Comparison of ENCODE assay signal across 9 mouse cellular contexts in genomic region chr5:34186391-34186790, GRCm38 (mm10). TPM values are rescaled to one million over a fixed set of nuclear protein-coding genes. Genes with fewer than 3 reads are reported as not detected.
DNase-seq lines count a peak whose midpoint lies in the region; ATAC-seq and TF ChIP-seq lines count a peak whose summit lies in the region.
"Had no signal": no experiment of that assay in that cellular context is flagged by ENCODE, and none has a peak within 500 bp of the region (broad histone marks: within the 10 kb centered on the region; RNA-seq: fewer than 3 reads in every experiment).

No protein-coding gene starts in this region.

- no peak for ATAC-seq in kidney, embryonic 16.5 days (ENCODE audit: low FRiP score, low TSS enrichment)
- no peak for ATAC-seq in heart, embryonic 13.5 days (ENCODE audit: extremely low read depth, insufficient number of reproducible peaks, low FRiP score, low TSS enrichment)
- ATAC-seq in liver, embryonic 11.5 days (replicated peaks; ENCODE audit: low FRiP score) = no peak
- no peak for ATAC-seq in stomach, embryonic 14.5 days (ENCODE audit: insufficient number of reproducible peaks, insufficient read depth, low FRiP score, low read depth)

- TF ChIP-seq POLR2A in bone marrow macrophage, adult 2 months (IDR thresholded peaks at IDR 0.05; ENCODE audit: borderline replicate concordance, low read depth, low read length) = no peak

- DNase-seq in kidney, adult 18-20 months = no peak
- DNase-seq in liver, embryonic 11.5 days (ENCODE audit: low spot score) = no peak
- no peak for DNase-seq in layer of hippocampus, adult 18-20 months (ENCODE audit: low spot score in 2 of 2)
- no peak for DNase-seq in ovary, adult 18-20 months (ENCODE audit: low spot score)

- peak overlapping the region; percentile 94 for H3K4me3 ChIP-seq in kidney, embryonic 16.5 days (ENCODE audit: low read length)
- peak overlapping the region; percentile 93 for H3K4me3 ChIP-seq in bone marrow macrophage, adult 2 months (ENCODE audit: insufficient read depth, low read length)
- H3K4me3 ChIP-seq in heart, embryonic 13.5 days = peak overlapping the region; percentile 96
- H3K4me3 ChIP-seq in liver, embryonic 11.5 days (ENCODE audit: low read depth, low read length) = peak overlapping the region; percentile 72
- peak overlapping the region; percentile 95 for H3K4me3 ChIP-seq in stomach, embryonic 14.5 days (ENCODE audit: low read depth, low read length)

- H3K9me3 ChIP-seq in kidney, embryonic 16.5 days (ENCODE audit: low read length) = no peaks in the 10 kb centered on the region
- no peaks in the 10 kb centered on the region for H3K9me3 ChIP-seq in heart, embryonic 13.5 days
- no peaks in the 10 kb centered on the region for H3K9me3 ChIP-seq in liver, embryonic 11.5 days (ENCODE audit: control insufficient read depth, low read length)
- no peaks in the 10 kb centered on the region for H3K9me3 ChIP-seq in stomach, embryonic 14.5 days (ENCODE audit: control insufficient read depth, low read depth, low read length)

- peaks cover 43% of the 10 kb centered on the region for H3K4me1 ChIP-seq in kidney, embryonic 16.5 days (ENCODE audit: insufficient read depth, low read length)
- H3K4me1 ChIP-seq in bone marrow macrophage, adult 2 months (ENCODE audit: control insufficient read depth, insufficient read depth, low read length) = peaks cover 43% of the 10 kb centered on the region
- peaks cover 76% of the 10 kb centered on the region for H3K4me1 ChIP-seq in heart, embryonic 13.5 days
- peaks cover 8% of the 10 kb centered on the region for H3K4me1 ChIP-seq in liver, embryonic 11.5 days (replicated peaks; ENCODE audit: control insufficient read depth, insufficient read depth, low read length)
- peaks cover 25% of the 10 kb centered on the region for H3K4me1 ChIP-seq in stomach, embryonic 14.5 days (ENCODE audit: control insufficient read depth, insufficient read depth, low read length)

- H3K9ac ChIP-seq in kidney, embryonic 16.5 days (replicated peaks; ENCODE audit: low read length) = peak overlapping the region; percentile 85
- peak overlapping the region; percentile 96 for H3K9ac ChIP-seq in heart, embryonic 13.5 days
- H3K9ac ChIP-seq in liver, embryonic 11.5 days (ENCODE audit: low read depth, low read length) = peak overlapping the region; percentile 62
- peak overlapping the region; percentile 77 for H3K9ac ChIP-seq in stomach, embryonic 14.5 days (replicated peaks; ENCODE audit: low read depth, low read length)

- H3K36me3 ChIP-seq in kidney, embryonic 16.5 days (ENCODE audit: insufficient read depth, low read length) = peaks cover 4% of the 10 kb centered on the region
- H3K36me3 ChIP-seq in heart, embryonic 13.5 days = peaks cover 15% of the 10 kb centered on the region
- no peaks in the 10 kb centered on the region for H3K36me3 ChIP-seq in liver, embryonic 11.5 days (ENCODE audit: control insufficient read depth, insufficient read depth, low read length)
- H3K36me3 ChIP-seq in stomach, embryonic 14.5 days (ENCODE audit: control insufficient read depth, insufficient read depth, low read length) = peaks cover 4% of the 10 kb centered on the region; the same call in 1 of the 2 replicates

- peak overlapping the region; percentile 93 for H3K27ac ChIP-seq in kidney, embryonic 16.5 days (ENCODE audit: low read length)
- 0 out of 2 replicates have a peak overlapping the region, but pooled peaks have one; percentile 86 for H3K27ac ChIP-seq in bone marrow macrophage, adult 2 months (ENCODE audit: insufficient read depth, low read depth, low read length)
- H3K27ac ChIP-seq in heart, embryonic 13.5 days (replicated peaks) = peak overlapping the region; percentile 96
- H3K27ac ChIP-seq in liver, embryonic 11.5 days (ENCODE audit: low read depth, low read length) = peak overlapping the region; percentile 35; the same call in 1 of the 2 replicates
- H3K27ac ChIP-seq in stomach, embryonic 14.5 days (ENCODE audit: low read length) = peak overlapping the region; percentile 93; the same call in 1 of the 2 replicates

- WGBS in kidney, embryonic 16.5 days = 51% methylated on average over 2 of the region's 2 CpGs
- WGBS in heart, embryonic 13.5 days = 52% methylated on average over 2 of the region's 2 CpGs
- WGBS in liver, embryonic 11.5 days = 73% methylated on average over 2 of the region's 2 CpGs
- WGBS in stomach, embryonic 14.5 days = 51% methylated on average over 2 of the region's 2 CpGs

- H3K4me2 ChIP-seq in kidney, embryonic 16.5 days (replicated peaks; ENCODE audit: low read depth, low read length) = peak overlapping the region; percentile 85
- peak overlapping the region; percentile 93 for H3K4me2 ChIP-seq in heart, embryonic 13.5 days
- H3K4me2 ChIP-seq in liver, embryonic 11.5 days = peak overlapping the region; percentile 96
- peak overlapping the region; percentile 92 for H3K4me2 ChIP-seq in stomach, embryonic 14.5 days (replicated peaks; ENCODE audit: low read depth, low read length)

- TF ChIP-seq CTCF in bone marrow macrophage, adult 2 months (IDR thresholded peaks at IDR 0.05; ENCODE audit: low read depth, low read length) = no peak

- H3K27me3 ChIP-seq in kidney, embryonic 16.5 days (ENCODE audit: insufficient read depth, low read length) = no peaks in the 10 kb centered on the region
- no peaks in the 10 kb centered on the region for H3K27me3 ChIP-seq in heart, embryonic 13.5 days (replicated peaks)
- no peaks in the 10 kb centered on the region for H3K27me3 ChIP-seq in liver, embryonic 11.5 days (replicated peaks; ENCODE audit: control insufficient read depth, insufficient read depth, low read length)
- no peaks in the 10 kb centered on the region for H3K27me3 ChIP-seq in stomach, embryonic 14.5 days (ENCODE audit: control insufficient read depth, insufficient read depth, low read length)

RNA-seq across cellular contexts. Expression of gene Mxd4, which starts 1.1 kb away (rescaled TPM):
- polyA plus RNA-seq in kidney, embryonic 16.5 days (2015; fragmentation: Nextera tagmentation; extraction: Ambion mirVana) = 50.2 and 50.9 TPM in 2 replicates
- polyA plus RNA-seq in bone marrow macrophage, adult 2 months (2012; ENCODE audit: insufficient read depth, insufficient read length, missing spikeins) = 112 and 116 TPM in 2 replicates
- 23.1 and 23.6 TPM in 2 replicates for polyA plus RNA-seq in heart, embryonic 13.5 days (2015; fragmentation: Nextera tagmentation; extraction: Ambion mirVana)
- polyA plus RNA-seq in liver, embryonic 11.5 days (2014; fragmentation: Nextera tagmentation; extraction: Ambion mirVana) = 8.5 and 12.5 TPM in 2 replicates
- 51.4 and 58.6 TPM in 2 replicates for polyA plus RNA-seq in stomach, embryonic 14.5 days (2014; fragmentation: Nextera tagmentation; extraction: Ambion mirVana)
- 10 to 100 TPM; 84.6 to 86.5 TPM for total RNA-seq in layer of hippocampus, adult 18-20 months (2021)

RNA-seq across cellular contexts. Expression of gene Haus3, which starts 17.1 kb away (rescaled TPM):
- polyA plus RNA-seq in kidney, embryonic 16.5 days (2015; fragmentation: Nextera tagmentation; extraction: Ambion mirVana) = 33.7 and 36.0 TPM in 2 replicates
- 25.8 and 33.0 TPM in 2 replicates for polyA plus RNA-seq in bone marrow macrophage, adult 2 months (2012; ENCODE audit: insufficient read depth, insufficient read length, missing spikeins)
- 20.8 and 25.4 TPM in 2 replicates for polyA plus RNA-seq in heart, embryonic 13.5 days (2015; fragmentation: Nextera tagmentation; extraction: Ambion mirVana)
- 47.5 and 51.5 TPM in 2 replicates for polyA plus RNA-seq in liver, embryonic 11.5 days (2014; fragmentation: Nextera tagmentation; extraction: Ambion mirVana)
- polyA plus RNA-seq in stomach, embryonic 14.5 days (2014; fragmentation: Nextera tagmentation; extraction: Ambion mirVana) = 29.8 and 33.1 TPM in 2 replicates
- 1 to 10 TPM; 6.3 to 7.5 TPM for total RNA-seq in layer of hippocampus, adult 18-20 months (2021)

RNA-seq across cellular contexts. Expression of gene Poln, which starts 17.1 kb away (rescaled TPM):
- 0.45 and 1.2 TPM in 2 replicates for polyA plus RNA-seq in kidney, embryonic 16.5 days (2015; fragmentation: Nextera tagmentation; extraction: Ambion mirVana)
- polyA plus RNA-seq in bone marrow macrophage, adult 2 months (2012; ENCODE audit: insufficient read depth, insufficient read length, missing spikeins) = 0.56 and 1.5 TPM in 2 replicates
- 0.24 and 0.47 TPM in 2 replicates for polyA plus RNA-seq in heart, embryonic 13.5 days (2015; fragmentation: Nextera tagmentation; extraction: Ambion mirVana)
- 0.58 and 0.79 TPM in 2 replicates for polyA plus RNA-seq in liver, embryonic 11.5 days (2014; fragmentation: Nextera tagmentation; extraction: Ambion mirVana)
- 0.87 and 1.1 TPM in 2 replicates for polyA plus RNA-seq in stomach, embryonic 14.5 days (2014; fragmentation: Nextera tagmentation; extraction: Ambion mirVana)
- 1 to 10 TPM; 1.1 to 1.3 TPM for total RNA-seq in layer of hippocampus, adult 18-20 months (2021)
- total RNA-seq: hematopoietic stem cell, adult 5-6 weeks had no signal

Comparison
In these comparisons a context has a peak if more than half of its experiments do, and no peak if none do; other contexts are left out.
1. H3K27ac ChIP-seq: peak in every context shown above with its lines; median percentile 96 in heart, embryonic 13.5 days; 93 in kidney, embryonic 16.5 days; 93 in stomach, embryonic 14.5 days; 86 in bone marrow macrophage, adult 2 months; 35 in liver, embryonic 11.5 days.